Mouse (Mus musculus): ENCODE results near the gene Ush2a. TPM values are rescaled to one million over a fixed set of nuclear protein-coding genes. Genes with fewer than 3 reads are reported as not detected.

Ush2a gene
- polyA plus RNA-seq, 1 experiment, result not detected

GRCm38 (mm10) chr1:188667460-188667859 is 405.6 kb downstream of the Ush2a start:
- TF ChIP-seq POLR2A (IDR thresholded peaks at IDR 0.05; ENCODE audit: borderline replicate concordance, extremely low read depth, low read depth, low read length) (no peak), CTCF (IDR thresholded peaks at IDR 0.05; ENCODE audit: insufficient read depth, low read length) (no peak)
- Histone ChIP-seq H3K4me1 (ENCODE audit: control insufficient read depth, insufficient read depth, low read length) (no peaks in the 10 kb centered on the region), H3K4me3 (replicated peaks; ENCODE audit: extremely low read depth, low read depth, low read length) (no peak overlapping the region)
- WGBS, result 68% methylated on average over 8 of the region's 8 CpGs
- DNase-seq, result no peak

- no peak for TF ChIP-seq CTCF (IDR thresholded peaks at IDR 0.05; ENCODE audit: insufficient read depth, low read length)
- TF ChIP-seq POLR2A (IDR thresholded peaks at IDR 0.05; ENCODE audit: borderline replicate concordance, extremely low read depth, low read depth, low read length), result no peak
- no peak overlapping the region for H3K4me3 ChIP-seq (replicated peaks; ENCODE audit: extremely low read depth, low read depth, low read length)
- no peaks in the 10 kb centered on the region for H3K4me1 ChIP-seq (ENCODE audit: control insufficient read depth, insufficient read depth, low read length)
- no peak for DNase-seq
- WGBS, result 51% methylated on average over 12 of the region's 12 CpGs
These were observed 406.7 kb downstream of the Ush2a start for GRCm38 (mm10) chr1:188668513-188668912.

GRCm38 (mm10) chr1:188672871-188673270 is 411.0 kb downstream of the Ush2a start:
- 95% methylated on average over 12 of the region's 12 CpGs for WGBS

GRCm38 (mm10) chr1:188674640-188675510 is 413.1 kb downstream of the Ush2a start:
- 36% methylated on average over 8 of the region's 8 CpGs for WGBS
- H3K4me1 ChIP-seq (ENCODE audit: control insufficient read depth, insufficient read depth, low read length), result no peaks in the 10 kb centered on the region
- no peak overlapping the region for H3K4me3 ChIP-seq (replicated peaks; ENCODE audit: extremely low read depth, low read depth, low read length)
- DNase-seq, result no peak
- no peak for TF ChIP-seq POLR2A (IDR thresholded peaks at IDR 0.05; ENCODE audit: borderline replicate concordance, extremely low read depth, low read depth, low read length)
- no peak for TF ChIP-seq CTCF (IDR thresholded peaks at IDR 0.05; ENCODE audit: insufficient read depth, low read length)

More at GRCm38 (mm10) chr1:188672871-188673270, 411.0 kb downstream of the Ush2a start:
- no peak overlapping the region for H3K4me3 ChIP-seq (replicated peaks; ENCODE audit: extremely low read depth, low read depth, low read length)
- no peak for DNase-seq
- TF ChIP-seq POLR2A (IDR thresholded peaks at IDR 0.05; ENCODE audit: borderline replicate concordance, extremely low read depth, low read depth, low read length) (no peak), CTCF (IDR thresholded peaks at IDR 0.05; ENCODE audit: insufficient read depth, low read length) (no peak)
- no peaks in the 10 kb centered on the region for H3K4me1 ChIP-seq (ENCODE audit: control insufficient read depth, insufficient read depth, low read length)

GRCm38 (mm10) chr1:188675511-188675863 is 413.7 kb downstream of the Ush2a start:
- WGBS, result 34% methylated on average over 10 of the region's 10 CpGs
- Histone ChIP-seq H3K4me1 (ENCODE audit: control insufficient read depth, insufficient read depth, low read length) (no peaks in the 10 kb centered on the region), H3K4me3 (replicated peaks; ENCODE audit: extremely low read depth, low read depth, low read length) (no peak overlapping the region)
- TF ChIP-seq CTCF (IDR thresholded peaks at IDR 0.05; ENCODE audit: insufficient read depth, low read length) (no peak), POLR2A (IDR thresholded peaks at IDR 0.05; ENCODE audit: borderline replicate concordance, extremely low read depth, low read depth, low read length) (no peak)
- DNase-seq, result no peak

GRCm38 (mm10) chr1:188678189-188678588 is 416.4 kb downstream of the Ush2a start:
- no peak overlapping the region for H3K4me3 ChIP-seq (replicated peaks; ENCODE audit: extremely low read depth, low read depth, low read length)
- 40% methylated on average over 8 of the region's 8 CpGs for WGBS
- no peaks in the 10 kb centered on the region for H3K4me1 ChIP-seq (ENCODE audit: control insufficient read depth, insufficient read depth, low read length)
- no peak for TF ChIP-seq POLR2A (IDR thresholded peaks at IDR 0.05; ENCODE audit: borderline replicate concordance, extremely low read depth, low read depth, low read length)
- TF ChIP-seq CTCF (IDR thresholded peaks at IDR 0.05; ENCODE audit: insufficient read depth, low read length), result no peak
- DNase-seq, result no peak

- 83% methylated on average over 14 of the region's 14 CpGs for WGBS
- TF ChIP-seq POLR2A (IDR thresholded peaks at IDR 0.05; ENCODE audit: borderline replicate concordance, extremely low read depth, low read depth, low read length) (no peak), CTCF (IDR thresholded peaks at IDR 0.05; ENCODE audit: insufficient read depth, low read length) (no peak)
- Histone ChIP-seq H3K4me3 (replicated peaks; ENCODE audit: extremely low read depth, low read depth, low read length) (no peak overlapping the region), H3K4me1 (ENCODE audit: control insufficient read depth, insufficient read depth, low read length) (no peaks in the 10 kb centered on the region)
- DNase-seq, result no peak
These were observed 424.5 kb downstream of the Ush2a start for GRCm38 (mm10) chr1:188686362-188686761.

- WGBS, result 64% methylated on average over 2 of the region's 2 CpGs
- no peak for TF ChIP-seq CTCF (IDR thresholded peaks at IDR 0.05; ENCODE audit: insufficient read depth, low read length)
- Histone ChIP-seq H3K4me1 (ENCODE audit: control insufficient read depth, insufficient read depth, low read length) (no peaks in the 10 kb centered on the region), H3K4me3 (replicated peaks; ENCODE audit: extremely low read depth, low read depth, low read length) (no peak overlapping the region)
- no peak for DNase-seq
These were observed 434.5 kb downstream of the Ush2a start for GRCm38 (mm10) chr1:188696295-188696694.

GRCm38 (mm10) chr1:188708176-188708575 is 446.4 kb downstream of the Ush2a start:
- no peak overlapping the region for H3K4me3 ChIP-seq (replicated peaks; ENCODE audit: extremely low read depth, low read depth, low read length)
- DNase-seq, result no peak
- no peaks in the 10 kb centered on the region for H3K4me1 ChIP-seq (ENCODE audit: control insufficient read depth, insufficient read depth, low read length)
- WGBS, result 91% methylated on average over 4 of the region's 4 CpGs
- TF ChIP-seq POLR2A (IDR thresholded peaks at IDR 0.05; ENCODE audit: borderline replicate concordance, extremely low read depth, low read depth, low read length) (no peak), CTCF (IDR thresholded peaks at IDR 0.05; ENCODE audit: insufficient read depth, low read length) (no peak)

- TF ChIP-seq CTCF (IDR thresholded peaks at IDR 0.05; ENCODE audit: insufficient read depth, low read length) (no peak), POLR2A (IDR thresholded peaks at IDR 0.05; ENCODE audit: borderline replicate concordance, extremely low read depth, low read depth, low read length) (no peak)
- DNase-seq, result no peak
- 90% methylated on average over 10 of the region's 10 CpGs for WGBS
- H3K4me1 ChIP-seq (ENCODE audit: control insufficient read depth, insufficient read depth, low read length), result no peaks in the 10 kb centered on the region
- H3K4me3 ChIP-seq (replicated peaks; ENCODE audit: extremely low read depth, low read depth, low read length), result no peak overlapping the region
These were observed 446.9 kb downstream of the Ush2a start for GRCm38 (mm10) chr1:188708694-188709093.

Data from lung, adult 2 months (tissue).